Mouse (Mus musculus): ENCODE data around the gene Rph3al. TPM values are rescaled to one million over a fixed set of nuclear protein-coding genes. Genes with fewer than 3 reads are reported as not detected.
A peak's percentile ranks its signal among the peaks of the same experiment; 100 is the strongest.

Rph3al gene
- total RNA-seq, 2 experiments from 2014 or later, result 4.8 to 6.3 TPM

GRCm38 (mm10) chr11:75801771-75802550, 136.3 kb downstream of the Rph3al start:
- no peak for TF ChIP-seq CTCF (conservative IDR thresholded peaks at IDR 0.05)
- H3K27ac ChIP-seq, result no peak overlapping the region
- H3K4me3 ChIP-seq, result no peak overlapping the region
- no peak for DNase-seq (ENCODE audit: low spot score in 2 of 2)

GRCm38 (mm10) chr11:75801369-75801768, 136.9 kb downstream of the Rph3al start:
- Histone ChIP-seq H3K4me3 (no peak overlapping the region), H3K27ac (no peak overlapping the region)
- DNase-seq (ENCODE audit: low spot score in 2 of 2), result no peak
- TF ChIP-seq CTCF (conservative IDR thresholded peaks at IDR 0.05), result no peak

- TF ChIP-seq CTCF (conservative IDR thresholded peaks at IDR 0.05), result no peak
- Histone ChIP-seq H3K4me3 (peak overlapping the region; percentile 59), H3K27ac (peak overlapping the region; percentile 87)
- no peak for DNase-seq (ENCODE audit: low spot score in 2 of 2)
Measured at GRCm38 (mm10) chr11:75796536-75797246, 141.5 kb downstream of the Rph3al start.

GRCm38 (mm10) chr11:75796029-75796445, 142.2 kb downstream of the Rph3al start, which contains the start of gene Doc2b:
TSS of gene Doc2b (minus strand) at chr11:75796049.
- TF ChIP-seq CTCF (conservative IDR thresholded peaks at IDR 0.05), result no peak
- Histone ChIP-seq H3K4me3 (peak within 1 kb of the TSS; percentile 59), H3K27ac (peak within 1 kb of the TSS; percentile 87)
- DNase-seq (ENCODE audit: low spot score in 2 of 2), result peak; percentile 74 to 78

- DNase-seq (ENCODE audit: low spot score in 2 of 2), result no peak
- TF ChIP-seq CTCF (conservative IDR thresholded peaks at IDR 0.05), result no peak
- Histone ChIP-seq H3K27ac (peak overlapping the region; percentile 87), H3K4me3 (peak overlapping the region; percentile 59)
Measured at GRCm38 (mm10) chr11:75795321-75795636, 142.9 kb downstream of the Rph3al start.

GRCm38 (mm10) chr11:75794602-75795320, 143.5 kb downstream of the Rph3al start:
- Histone ChIP-seq H3K27ac (peak overlapping the region; percentile 87), H3K4me3 (peak overlapping the region; percentile 59)
- TF ChIP-seq CTCF (conservative IDR thresholded peaks at IDR 0.05), result no peak
- no peak for DNase-seq (ENCODE audit: low spot score in 2 of 2)

GRCm38 (mm10) chr11:75793351-75793750, 144.9 kb downstream of the Rph3al start:
- Histone ChIP-seq H3K27ac (peak overlapping the region; percentile 87; the same call in 1 of the 2 replicates), H3K4me3 (peak overlapping the region; percentile 59; the same call in 1 of the 2 replicates)
- no peak for TF ChIP-seq CTCF (conservative IDR thresholded peaks at IDR 0.05)
- DNase-seq (ENCODE audit: low spot score in 2 of 2), result no peak

- no peak for TF ChIP-seq CTCF (conservative IDR thresholded peaks at IDR 0.05)
- Histone ChIP-seq H3K27ac (no peak overlapping the region), H3K4me3 (peak overlapping the region; percentile 8)
- no peak for DNase-seq (ENCODE audit: low spot score in 2 of 2)
Measured at GRCm38 (mm10) chr11:75792535-75792934, 145.7 kb downstream of the Rph3al start.

GRCm38 (mm10) chr11:75785897-75786296, 152.3 kb downstream of the Rph3al start:
- no peak for DNase-seq (ENCODE audit: low spot score in 2 of 2)
- Histone ChIP-seq H3K4me3 (no peak overlapping the region), H3K27ac (no peak overlapping the region)
- no peak for TF ChIP-seq CTCF (conservative IDR thresholded peaks at IDR 0.05)

GRCm38 (mm10) chr11:75783799-75784198, 154.4 kb downstream of the Rph3al start:
- H3K4me3 ChIP-seq, result no peak overlapping the region
- TF ChIP-seq CTCF (conservative IDR thresholded peaks at IDR 0.05), result no peak
- no peak for DNase-seq (ENCODE audit: low spot score in 2 of 2)
- H3K27ac ChIP-seq, result no peak overlapping the region

- TF ChIP-seq CTCF (conservative IDR thresholded peaks at IDR 0.05), result peak; percentile 88
- Histone ChIP-seq H3K4me3 (no peak overlapping the region), H3K27ac (no peak overlapping the region)
- DNase-seq (ENCODE audit: low spot score in 2 of 2), result peak in 1 of 2 experiments; percentile 57
Measured at GRCm38 (mm10) chr11:75781919-75782318, 156.3 kb downstream of the Rph3al start.

Other genes starting within 250 kb of the Rph3al start
- gene Ywhae, start 205.6 kb downstream of the Rph3al start, total RNA-seq (2021), result 1,000 to 10,000 TPM; 1,140 to 1,236 TPM
- 10 to 100 TPM; 92.6 to 93.1 TPM for gene Doc2b, start 142.4 kb downstream of the Rph3al start, total RNA-seq (2021)
- gene 1700016K19Rik, start 61.5 kb upstream of the Rph3al start, total RNA-seq (2021), result 1 to 10 TPM; 1.5 to 2.1 TPM
- 1 to 10 TPM; 7.0 to 9.5 TPM for gene Rflnb, start 89.4 kb upstream of the Rph3al start, total RNA-seq (2021)
- 100 to 1,000 TPM in 1 of 2 experiments, 10 to 100 TPM in 1; 97.1 to 103 TPM for gene Vps53, start 241.2 kb upstream of the Rph3al start, total RNA-seq (2021)
- gene Fam57a, start 241.2 kb upstream of the Rph3al start, total RNA-seq (2021), result 10 to 100 TPM; 17.7 to 20.9 TPM